Mouse (Mus musculus): ENCODE measurements around the gene Rgcc. TPM values are rescaled to one million over a fixed set of nuclear protein-coding genes. Genes with fewer than 3 reads are reported as not detected.

Gene Rgcc
- total RNA-seq, 1 experiment, result 0.71 TPM

DNA sequence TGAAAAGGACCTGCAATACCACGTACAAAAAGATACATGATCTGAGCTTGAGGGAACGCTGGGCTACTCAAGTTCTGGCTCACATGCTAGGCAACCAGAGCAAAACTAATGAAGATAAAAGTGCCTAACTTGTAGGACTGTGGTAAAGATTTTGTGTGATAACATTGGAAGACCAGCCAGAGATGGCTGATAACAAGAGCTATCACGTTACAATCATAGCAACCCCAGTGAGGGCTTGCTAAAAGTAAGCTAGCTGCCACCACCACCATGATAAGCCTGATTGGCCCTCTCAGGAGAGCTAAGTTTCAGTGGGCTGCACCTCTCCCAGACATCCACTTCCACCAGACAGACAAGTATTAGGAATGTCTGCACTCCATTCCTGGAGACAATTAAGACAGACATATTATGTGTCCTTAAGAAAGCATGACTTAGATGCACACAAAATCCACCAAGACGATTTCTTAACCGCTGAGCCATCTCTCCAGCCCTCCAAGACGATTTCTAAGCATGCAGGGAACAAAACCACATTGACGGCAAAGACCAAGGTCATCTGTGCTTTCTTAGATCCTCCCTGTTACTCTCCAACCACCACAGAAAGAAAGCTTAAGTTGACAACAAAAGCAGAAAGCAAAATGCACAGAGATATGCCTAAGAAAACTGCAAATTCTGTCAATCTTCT lies 3.0 kb downstream of the Rgcc start:
- TF ChIP-seq ZNF384 (IDR thresholded peaks at IDR 0.05; ENCODE audit: low read depth, low read length) (no peak), ZC3H11A (IDR thresholded peaks at IDR 0.05; ENCODE audit: borderline replicate concordance, low read depth, low read length) (no peak), CHD2 (IDR thresholded peaks at IDR 0.05; ENCODE audit: low read depth, low read length) (no peak), MAFK (IDR thresholded peaks at IDR 0.05; ENCODE audit: insufficient read depth, low read depth, low read length) (no peak), HCFC1 (IDR thresholded peaks at IDR 0.05; ENCODE audit: borderline replicate concordance, insufficient read depth, low read length) (no peak)
- Histone ChIP-seq H3K36me3 (ENCODE audit: control insufficient read depth, insufficient read depth, low read length, poor library complexity, severe bottlenecking) (no peaks in the 10 kb centered on the region), H3K4me1 (ENCODE audit: control insufficient read depth in 2 of 2, insufficient read depth in 2 of 2, low read length in 2 of 2, poor library complexity in 1 of 2) (no peaks in the 10 kb centered on the region; a peak in 1 of 4 replicates), H3K9ac (ENCODE audit: insufficient read depth, low read depth, low read length, poor library complexity, severe bottlenecking) (no peak overlapping the region), H3K27ac (ENCODE audit: insufficient read depth, low read depth, low read length, poor library complexity, severe bottlenecking) (no peak overlapping the region), H3K9me3 (ENCODE audit: control insufficient read depth, insufficient read depth, low read depth, low read length) (no peaks in the 10 kb centered on the region), H3K4me3 (ENCODE audit: insufficient read depth in 1 of 2, low read depth in 1 of 2, low read length in 2 of 2, poor library complexity in 1 of 2, severe bottlenecking in 1 of 2) (no peak overlapping the region)
- no peak for DNase-seq (ENCODE audit: low read depth, low spot score)
- in situ Hi-C loops (cut with MboI; ENCODE audit: low sequenced_read_pairs in 2 of 2, unreplicated experiment in 2 of 2), result no loop called here

GRCm38 (mm10) chr14:79296836-79297235 lies 4.6 kb downstream of the Rgcc start:
- no peaks in the 10 kb centered on the region for H3K9me3 ChIP-seq (ENCODE audit: control insufficient read depth, insufficient read depth, low read depth, low read length)
- no peak for DNase-seq (ENCODE audit: low read depth, low spot score)
- no peak overlapping the region for H3K27ac ChIP-seq (ENCODE audit: insufficient read depth, low read depth, low read length, poor library complexity, severe bottlenecking)
- no peaks in the 10 kb centered on the region for H3K36me3 ChIP-seq (ENCODE audit: control insufficient read depth, insufficient read depth, low read length, poor library complexity, severe bottlenecking)
- no peak for TF ChIP-seq CHD2 (IDR thresholded peaks at IDR 0.05; ENCODE audit: low read depth, low read length)
- no peak for TF ChIP-seq ZNF384 (IDR thresholded peaks at IDR 0.05; ENCODE audit: low read depth, low read length)
- TF ChIP-seq MAFK (IDR thresholded peaks at IDR 0.05; ENCODE audit: insufficient read depth, low read depth, low read length), result no peak
- TF ChIP-seq ZC3H11A (IDR thresholded peaks at IDR 0.05; ENCODE audit: borderline replicate concordance, low read depth, low read length), result no peak
- no peak for TF ChIP-seq HCFC1 (IDR thresholded peaks at IDR 0.05; ENCODE audit: borderline replicate concordance, insufficient read depth, low read length)
- H3K4me3 ChIP-seq (ENCODE audit: insufficient read depth in 1 of 2, low read depth in 1 of 2, low read length in 2 of 2, poor library complexity in 1 of 2, severe bottlenecking in 1 of 2), result no peak overlapping the region
- H3K4me1 ChIP-seq (ENCODE audit: control insufficient read depth in 2 of 2, insufficient read depth in 2 of 2, low read length in 2 of 2, poor library complexity in 1 of 2), result no peaks in the 10 kb centered on the region; a peak in 1 of 4 replicates
- in situ Hi-C loops (cut with MboI; ENCODE audit: low sequenced_read_pairs in 2 of 2, unreplicated experiment in 2 of 2), result no loop called here
- H3K9ac ChIP-seq (ENCODE audit: insufficient read depth, low read depth, low read length, poor library complexity, severe bottlenecking), result no peak overlapping the region

DNA sequence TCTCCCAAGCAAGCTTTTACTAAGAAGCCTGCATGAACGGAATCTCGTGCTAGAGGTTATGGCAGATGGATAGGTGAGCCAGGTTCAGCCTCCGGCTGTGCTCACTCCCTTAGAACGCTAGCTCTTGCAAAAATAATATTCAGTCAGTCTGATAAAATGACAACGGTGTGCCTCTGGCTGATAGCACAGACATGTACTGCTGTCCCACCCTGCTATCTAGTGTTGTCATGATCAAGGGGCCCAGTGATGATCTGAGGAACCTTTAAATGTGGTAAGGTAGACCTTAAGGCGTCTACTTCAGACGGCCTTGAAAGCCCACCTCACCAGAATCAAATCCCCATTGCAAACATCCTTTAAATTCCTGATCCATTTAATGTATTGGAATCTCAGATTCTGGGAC lies 5.2 kb downstream of the Rgcc start:
- no peaks in the 10 kb centered on the region; a peak in 1 of 4 replicates for H3K4me1 ChIP-seq (ENCODE audit: control insufficient read depth in 2 of 2, insufficient read depth in 2 of 2, low read length in 2 of 2, poor library complexity in 1 of 2)
- no peak overlapping the region for H3K9ac ChIP-seq (ENCODE audit: insufficient read depth, low read depth, low read length, poor library complexity, severe bottlenecking)
- in situ Hi-C loops (cut with MboI; ENCODE audit: low sequenced_read_pairs in 2 of 2, unreplicated experiment in 2 of 2), result no loop called here
- no peaks in the 10 kb centered on the region for H3K9me3 ChIP-seq (ENCODE audit: control insufficient read depth, insufficient read depth, low read depth, low read length)
- no peak for DNase-seq (ENCODE audit: low read depth, low spot score)
- no peaks in the 10 kb centered on the region for H3K36me3 ChIP-seq (ENCODE audit: control insufficient read depth, insufficient read depth, low read length, poor library complexity, severe bottlenecking)
- TF ChIP-seq HCFC1 (IDR thresholded peaks at IDR 0.05; ENCODE audit: borderline replicate concordance, insufficient read depth, low read length), result no peak
- TF ChIP-seq CHD2 (IDR thresholded peaks at IDR 0.05; ENCODE audit: low read depth, low read length), result no peak
- no peak for TF ChIP-seq MAFK (IDR thresholded peaks at IDR 0.05; ENCODE audit: insufficient read depth, low read depth, low read length)
- TF ChIP-seq ZNF384 (IDR thresholded peaks at IDR 0.05; ENCODE audit: low read depth, low read length), result no peak
- TF ChIP-seq ZC3H11A (IDR thresholded peaks at IDR 0.05; ENCODE audit: borderline replicate concordance, low read depth, low read length), result no peak
- no peak overlapping the region for H3K4me3 ChIP-seq (ENCODE audit: insufficient read depth in 1 of 2, low read depth in 1 of 2, low read length in 2 of 2, poor library complexity in 1 of 2, severe bottlenecking in 1 of 2)
- H3K27ac ChIP-seq (ENCODE audit: insufficient read depth, low read depth, low read length, poor library complexity, severe bottlenecking), result no peak overlapping the region

GRCm38 (mm10) chr14:79295579-79295978 lies 5.9 kb downstream of the Rgcc start:
- in situ Hi-C loops (cut with MboI; ENCODE audit: low sequenced_read_pairs in 2 of 2, unreplicated experiment in 2 of 2), result no loop called here
- H3K4me3 ChIP-seq (ENCODE audit: insufficient read depth in 1 of 2, low read depth in 1 of 2, low read length in 2 of 2, poor library complexity in 1 of 2, severe bottlenecking in 1 of 2), result no peak overlapping the region
- no peaks in the 10 kb centered on the region; a peak in 1 of 4 replicates for H3K4me1 ChIP-seq (ENCODE audit: control insufficient read depth in 2 of 2, insufficient read depth in 2 of 2, low read length in 2 of 2, poor library complexity in 1 of 2)
- H3K9ac ChIP-seq (ENCODE audit: insufficient read depth, low read depth, low read length, poor library complexity, severe bottlenecking), result no peak overlapping the region
- H3K36me3 ChIP-seq (ENCODE audit: control insufficient read depth, insufficient read depth, low read length, poor library complexity, severe bottlenecking), result no peaks in the 10 kb centered on the region
- no peak overlapping the region for H3K27ac ChIP-seq (ENCODE audit: insufficient read depth, low read depth, low read length, poor library complexity, severe bottlenecking)
- no peaks in the 10 kb centered on the region for H3K9me3 ChIP-seq (ENCODE audit: control insufficient read depth, insufficient read depth, low read depth, low read length)
- DNase-seq (ENCODE audit: low read depth, low spot score), result no peak
- no peak for TF ChIP-seq ZNF384 (IDR thresholded peaks at IDR 0.05; ENCODE audit: low read depth, low read length)

DNA sequence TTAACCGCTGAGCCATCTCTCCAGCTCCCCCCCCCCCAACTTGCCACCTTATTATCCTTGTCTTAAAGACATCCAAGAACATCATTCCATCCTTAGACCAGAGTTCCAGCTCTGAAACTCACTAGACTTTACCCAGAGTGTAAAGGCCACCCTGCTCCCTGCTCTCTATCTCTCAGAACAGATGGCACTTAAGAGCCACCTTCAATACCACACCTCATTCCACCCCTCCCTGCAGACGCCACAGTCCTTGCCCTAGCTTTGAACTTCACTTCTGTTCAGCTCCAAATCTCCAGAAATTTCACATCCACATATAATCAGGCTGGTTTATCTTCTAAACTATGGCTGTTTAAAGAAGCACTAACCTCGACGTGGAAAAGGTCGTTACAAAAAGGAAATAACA lies 6.5 kb downstream of the Rgcc start:
- no peak for DNase-seq (ENCODE audit: low read depth, low spot score)
- in situ Hi-C loops (cut with MboI; ENCODE audit: low sequenced_read_pairs in 2 of 2, unreplicated experiment in 2 of 2), result no loop called here
- H3K9me3 ChIP-seq (ENCODE audit: control insufficient read depth, insufficient read depth, low read depth, low read length), result no peaks in the 10 kb centered on the region
- no peak overlapping the region for H3K4me3 ChIP-seq (ENCODE audit: insufficient read depth in 1 of 2, low read depth in 1 of 2, low read length in 2 of 2, poor library complexity in 1 of 2, severe bottlenecking in 1 of 2)
- no peak overlapping the region for H3K9ac ChIP-seq (ENCODE audit: insufficient read depth, low read depth, low read length, poor library complexity, severe bottlenecking)
- no peaks in the 10 kb centered on the region for H3K36me3 ChIP-seq (ENCODE audit: control insufficient read depth, insufficient read depth, low read length, poor library complexity, severe bottlenecking)
- H3K4me1 ChIP-seq (ENCODE audit: control insufficient read depth in 2 of 2, insufficient read depth in 2 of 2, low read length in 2 of 2, poor library complexity in 1 of 2), result no peaks in the 10 kb centered on the region; a peak in 1 of 4 replicates
- TF ChIP-seq ZNF384 (IDR thresholded peaks at IDR 0.05; ENCODE audit: low read depth, low read length), result no peak
- no peak for TF ChIP-seq MAFK (IDR thresholded peaks at IDR 0.05; ENCODE audit: insufficient read depth, low read depth, low read length)
- TF ChIP-seq ZC3H11A (IDR thresholded peaks at IDR 0.05; ENCODE audit: borderline replicate concordance, low read depth, low read length), result no peak
- no peak for TF ChIP-seq HCFC1 (IDR thresholded peaks at IDR 0.05; ENCODE audit: borderline replicate concordance, insufficient read depth, low read length)
- TF ChIP-seq CHD2 (IDR thresholded peaks at IDR 0.05; ENCODE audit: low read depth, low read length), result no peak
- no peak overlapping the region for H3K27ac ChIP-seq (ENCODE audit: insufficient read depth, low read depth, low read length, poor library complexity, severe bottlenecking)
